Mouse (Mus musculus) inflammation-experienced regulatory T-cells, adult 16 weeks (primary cell): ENCODE results near the gene Bik. TPM values are rescaled to one million over a fixed set of nuclear protein-coding genes. Genes with fewer than 3 reads are reported as not detected.

Source experiments
- polyA plus RNA-seq: library from polyadenylated mRNA; unstranded; fragments of 100-300 nt; shearing (Covaris generic); gene quantifications from one replicate; pipeline ENCODE4 v1.2.1, GENCODE M21; 2017

The Bik gene
- polyA plus RNA-seq: 4.5 TPM

GRCm38 (mm10) chr15:83526424-83527091 lies at the start of gene Bik:
TSS of gene Bik (plus strand) at chr15:83526862.

DNA sequence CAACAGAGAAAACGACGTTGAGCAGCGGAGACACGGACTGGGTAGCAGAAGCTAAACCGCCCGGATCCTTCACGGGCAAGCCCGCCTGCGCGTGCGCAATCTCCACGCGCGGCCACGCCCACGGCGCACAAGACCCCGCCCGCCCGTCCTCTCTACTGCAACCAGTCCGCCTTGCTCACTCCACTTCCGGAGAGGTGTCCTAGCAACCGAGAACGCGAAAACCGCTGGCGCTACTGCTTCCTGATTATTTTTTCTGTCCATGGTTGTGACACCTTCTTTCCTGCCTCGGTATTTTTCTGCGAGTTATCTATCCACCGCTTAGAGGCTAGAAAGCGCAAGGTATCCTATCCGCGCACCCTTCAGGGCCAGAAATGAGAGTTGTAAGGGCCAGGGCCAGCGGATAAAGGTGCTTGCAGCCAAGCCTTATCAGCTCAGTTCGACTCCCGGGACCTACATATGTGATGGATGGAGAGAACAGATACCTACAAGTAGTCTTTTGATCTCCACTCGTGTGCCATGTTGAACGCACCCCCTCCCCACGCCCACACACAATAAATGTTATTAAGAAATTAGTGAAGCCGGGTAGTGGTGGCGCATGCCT lies 15.8 kb upstream of the Bik start, which contains the start of gene Ttll1:
TSS of gene Ttll1 (minus strand) at position 89 of the 601 bp plus-strand sequence.

DNA sequence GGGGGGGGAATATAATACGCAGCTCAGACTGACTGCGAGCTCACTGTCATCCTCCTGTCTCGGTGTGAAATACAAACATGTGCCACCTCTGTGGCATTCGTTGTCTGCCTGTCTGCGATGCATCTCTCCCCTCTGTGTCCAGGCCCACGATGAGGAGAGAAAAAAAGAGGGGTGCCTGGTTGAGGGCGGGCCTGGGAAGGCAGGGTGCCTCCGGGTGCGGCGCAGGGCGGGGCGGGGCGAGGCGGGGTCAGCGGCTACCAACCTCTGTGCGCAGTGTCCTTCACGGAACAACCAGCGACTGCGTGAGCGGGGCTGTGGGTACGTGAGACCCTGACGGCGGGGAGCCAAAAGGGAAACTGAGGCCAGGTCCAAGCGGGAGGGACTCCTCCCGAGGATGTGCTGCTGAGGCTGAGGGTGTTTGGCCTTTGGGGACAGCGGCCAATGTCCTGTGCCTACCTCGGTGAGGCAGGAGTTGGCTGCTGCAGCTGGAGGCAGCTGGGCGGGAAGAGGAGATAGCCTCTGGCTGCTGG lies 36.7 kb downstream of the Bik start, which contains the start of the genes Tspo and Mcat:
TSS of gene Tspo (plus strand) at position 266 of the 530 bp plus-strand sequence.
TSS of gene Mcat (minus strand) at position 461 of the 530 bp plus-strand sequence.

Other genes starting within 250 kb of the Bik start
- 20.6 TPM for gene Arfgap3, start 176.6 kb upstream of the Bik start, polyA plus RNA-seq
- gene Pacsin2, start 62.3 kb upstream of the Bik start, polyA plus RNA-seq: 51.1 TPM
- gene Ttll1, start 16.0 kb upstream of the Bik start, polyA plus RNA-seq: 15.8 TPM
- gene Tspo, start 36.7 kb downstream of the Bik start, polyA plus RNA-seq: 394 TPM
- 4.2 TPM for gene Mcat, start 36.9 kb downstream of the Bik start, polyA plus RNA-seq
- gene Ttll12, start 68.3 kb downstream of the Bik start, polyA plus RNA-seq: 25.2 TPM
- not detected for gene Scube1, start 198.2 kb downstream of the Bik start, polyA plus RNA-seq